Mouse (Mus musculus) embryonic facial prominence, embryonic 11.5 days (tissue): ENCODE measurements around the gene Efhd2. TPM values are rescaled to one million over a fixed set of nuclear protein-coding genes. Genes with fewer than 3 reads are reported as not detected.

Source experiments
- ATAC-seq: fragments of 200-750 bp; cut with Nextera tagmentation; replicated peaks from 2 replicates; pipeline ENCODE4 v1.8.0; 2017; ENCODE audit warnings: low read depth; ENCODE audit not compliant: insufficient number of reproducible peaks, low FRiP score, low TSS enrichment
- DNase-seq: peaks from one replicate; pipeline ENCODE4 v3.0.0-alpha.2; 2015; ENCODE audit warnings: low spot score
- H3K27ac ChIP-seq: fragments of 300-500 bp; sonication (generic); replicated peaks from 2 replicates; pipeline ENCODE4 v1.5.1; 2014; ENCODE audit warnings: mild to moderate bottlenecking, low read depth, low read length, control low read depth
- H3K27me3 ChIP-seq: fragments of 300-500 bp; sonication (generic); 2 replicates; pipeline ENCODE4 v1.6.1; 2014; ENCODE audit warnings: mild to moderate bottlenecking, low read length, moderate library complexity, mixed read lengths; ENCODE audit not compliant: control insufficient read depth, insufficient read depth
- H3K36me3 ChIP-seq: fragments of 300-500 bp; sonication (generic); replicated peaks from 2 replicates; pipeline ENCODE4 v1.6.1; 2014; ENCODE audit warnings: low read depth, mild to moderate bottlenecking, low read length, moderate library complexity, mixed read lengths; ENCODE audit not compliant: control insufficient read depth, insufficient read depth
- H3K4me1 ChIP-seq: fragments of 300-500 bp; sonication (generic); 2 replicates; pipeline ENCODE4 v1.6.1; 2014; ENCODE audit warnings: low read length, mixed read lengths; ENCODE audit not compliant: control insufficient read depth, insufficient read depth
- H3K4me2 ChIP-seq: fragments of 300-500 bp; sonication (generic); 2 replicates; pipeline ENCODE4 v1.6.1; 2014; ENCODE audit warnings: low read depth, mild to moderate bottlenecking, control low read depth, low read length, moderate library complexity
- H3K4me3 ChIP-seq: fragments of 300-500 bp; sonication (generic); 2 replicates; pipeline ENCODE4 v1.5.1; 2014; ENCODE audit warnings: low read depth, low read length, control low read depth
- H3K9ac ChIP-seq: fragments of 300-500 bp; sonication (generic); replicated peaks from 2 replicates; pipeline ENCODE4 v1.6.1; 2014; ENCODE audit warnings: mild to moderate bottlenecking, control low read depth, low read length
- H3K9me3 ChIP-seq: fragments of 300-500 bp; sonication (generic); replicated peaks from 2 replicates; pipeline ENCODE4 v1.6.1; 2016; ENCODE audit warnings: mild to moderate bottlenecking, low read length, inconsistent platforms, mixed read lengths; ENCODE audit not compliant: control insufficient read depth
- WGBS: fragments of 180-500 bp; shearing (Covaris S2); extraction: QIAGEN DNeasy Blood & Tissue Kit; methylation state at CpG from one replicate; pipeline ENCODE4 v1.1.7; 2014; 5-methylcytosine and 5-hydroxymethylcytosine counted together
- polyA plus RNA-seq: library from polyadenylated mRNA; unstranded; fragments of >200 nt; fragmentation: Nextera tagmentation; extraction: Ambion mirVana; gene quantifications from 2 replicates; pipeline ENCODE4 v1.2.1, GENCODE M21; 2014

Efhd2 gene
- polyA plus RNA-seq, 1 experiment from 2014 or later, result 18.2 TPM

DNA sequence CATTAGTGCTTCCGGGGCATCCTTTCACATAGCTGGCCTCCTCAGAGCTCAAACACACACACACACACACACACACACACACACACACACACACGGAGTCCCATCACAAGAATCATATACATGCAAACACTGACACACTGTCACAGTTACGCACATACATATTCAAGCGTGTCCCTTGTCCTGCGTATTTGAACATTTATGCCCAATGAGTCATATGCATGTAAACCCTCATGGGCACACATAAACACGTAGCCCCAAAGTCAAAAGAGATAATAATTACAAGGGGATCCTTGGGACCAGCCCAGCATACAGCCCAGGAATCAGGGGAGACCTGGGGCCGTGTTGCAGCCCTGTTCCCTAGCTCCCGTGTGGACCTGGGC, 27.7 kb upstream of the Efhd2 start:
- Histone ChIP-seq H3K36me3 (no peaks in the 10 kb centered on the region), H3K27me3 (no peaks in the 10 kb centered on the region), H3K4me3 (no peak overlapping the region), H3K27ac (no peak overlapping the region), H3K4me2 (no peak overlapping the region), H3K9me3 (no peaks in the 10 kb centered on the region), H3K4me1 (peaks cover 2% of the 10 kb centered on the region; the same call in 1 of the 2 replicates), H3K9ac (no peak overlapping the region)
- 86% methylated on average over 8 of the region's 8 CpGs for WGBS
- ATAC-seq (no peak), DNase-seq (no peak)

DNA sequence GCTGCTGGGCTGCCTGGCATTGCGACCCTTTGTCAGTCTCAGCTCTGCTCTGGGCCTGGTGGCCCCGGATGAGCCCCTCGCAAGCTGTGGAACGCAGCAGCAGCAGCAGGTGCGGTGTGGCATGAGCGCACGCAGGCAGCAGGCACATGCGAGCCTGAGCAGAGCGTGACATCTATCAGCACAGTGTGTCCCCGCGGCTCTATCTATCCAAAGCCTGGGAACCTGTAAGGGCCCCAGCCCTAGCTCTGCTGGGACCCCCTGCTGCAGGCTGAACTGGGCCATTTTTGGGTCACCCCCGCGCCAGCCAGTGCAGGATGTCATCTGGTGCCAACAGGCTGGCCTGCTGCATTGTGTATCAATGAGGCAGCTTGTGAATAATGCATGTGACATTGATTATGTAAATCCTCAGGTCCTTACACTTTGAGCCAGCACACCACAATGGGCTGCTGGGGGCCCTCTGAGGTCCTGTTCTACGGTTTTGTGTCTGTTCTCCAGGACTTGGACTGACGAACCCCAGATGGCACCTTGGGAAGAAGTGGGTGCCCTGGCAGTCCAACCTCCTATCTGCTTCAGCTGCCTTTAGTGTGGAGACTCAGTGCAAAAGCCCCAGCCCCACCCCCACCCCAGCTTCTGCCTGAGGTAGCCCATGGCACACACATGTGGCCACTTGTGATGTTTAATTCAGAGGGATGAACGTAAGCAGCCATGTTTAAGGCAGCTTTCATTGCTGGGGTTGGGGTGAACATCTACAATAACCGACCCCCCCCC, 27.2 kb upstream of the Efhd2 start:
- ATAC-seq (peak; percentile 36; the same call in 1 of the 2 replicates), DNase-seq (no peak)
- 54% methylated on average over 17 of the region's 17 CpGs for WGBS
- Histone ChIP-seq H3K27me3 (no peaks in the 10 kb centered on the region), H3K4me2 (no peak overlapping the region), H3K4me3 (no peak overlapping the region), H3K4me1 (peaks cover 2% of the 10 kb centered on the region; the same call in 1 of the 2 replicates), H3K9me3 (no peaks in the 10 kb centered on the region), H3K27ac (no peak overlapping the region), H3K9ac (no peak overlapping the region), H3K36me3 (no peaks in the 10 kb centered on the region)

GRCm38 (mm10) chr4:141900421-141900820, 25.7 kb upstream of the Efhd2 start:
- Histone ChIP-seq H3K4me3 (no peak overlapping the region), H3K9ac (no peak overlapping the region), H3K9me3 (no peaks in the 10 kb centered on the region), H3K4me2 (no peak overlapping the region), H3K4me1 (peaks cover 2% of the 10 kb centered on the region; the same call in 1 of the 2 replicates), H3K27me3 (no peaks in the 10 kb centered on the region), H3K27ac (no peak overlapping the region), H3K36me3 (no peaks in the 10 kb centered on the region)
- ATAC-seq (no peak), DNase-seq (no peak)
- WGBS, result 60% methylated on average over 11 of the region's 11 CpGs

DNA sequence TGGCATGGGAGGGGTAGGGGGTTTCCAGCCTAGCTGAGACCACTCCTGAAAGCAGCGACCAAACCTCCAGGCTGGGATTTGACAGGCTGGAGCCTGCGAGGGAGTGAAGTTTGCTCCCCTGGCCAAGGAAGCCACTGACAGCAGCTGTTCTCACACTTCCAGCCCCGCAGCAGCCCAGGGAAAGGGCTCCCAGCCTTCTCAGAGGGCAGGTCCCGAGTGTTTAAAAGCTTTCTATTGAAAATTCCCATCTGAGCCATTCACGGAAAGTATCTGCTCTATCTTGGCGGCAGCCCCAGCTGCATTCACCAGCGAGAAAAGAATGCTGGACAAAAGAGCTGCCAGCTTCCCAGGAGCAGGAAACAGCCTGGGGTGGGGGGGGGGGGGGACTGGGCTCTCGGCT, 25.2 kb upstream of the Efhd2 start:
- 6% methylated on average over 8 of the region's 8 CpGs for WGBS
- peak overlapping the region; percentile 17; the same call in 1 of the 2 replicates for H3K27ac ChIP-seq
- no peaks in the 10 kb centered on the region for H3K36me3 ChIP-seq
- no peak overlapping the region for H3K4me3 ChIP-seq
- no peaks in the 10 kb centered on the region for H3K27me3 ChIP-seq
- no peaks in the 10 kb centered on the region for H3K9me3 ChIP-seq
- no peak overlapping the region for H3K4me2 ChIP-seq
- ATAC-seq (no peak), DNase-seq (peak; percentile 42)
- no peak overlapping the region for H3K9ac ChIP-seq
- peaks cover 2% of the 10 kb centered on the region; the same call in 1 of the 2 replicates for H3K4me1 ChIP-seq

- no peak for DNase-seq
- no peak overlapping the region for H3K4me3 ChIP-seq
- H3K4me1 ChIP-seq, result peaks cover 2% of the 10 kb centered on the region; the same call in 1 of the 2 replicates
- 83% methylated on average over 8 of the region's 8 CpGs for WGBS
- H3K9me3 ChIP-seq, result no peaks in the 10 kb centered on the region
- no peak overlapping the region for H3K27ac ChIP-seq
- H3K27me3 ChIP-seq, result no peaks in the 10 kb centered on the region
- H3K4me2 ChIP-seq, result no peak overlapping the region
- no peaks in the 10 kb centered on the region for H3K36me3 ChIP-seq
- no peak overlapping the region for H3K9ac ChIP-seq
- ATAC-seq, result no peak
These were observed 24.2 kb upstream of the Efhd2 start for GRCm38 (mm10) chr4:141898905-141899304.

DNA sequence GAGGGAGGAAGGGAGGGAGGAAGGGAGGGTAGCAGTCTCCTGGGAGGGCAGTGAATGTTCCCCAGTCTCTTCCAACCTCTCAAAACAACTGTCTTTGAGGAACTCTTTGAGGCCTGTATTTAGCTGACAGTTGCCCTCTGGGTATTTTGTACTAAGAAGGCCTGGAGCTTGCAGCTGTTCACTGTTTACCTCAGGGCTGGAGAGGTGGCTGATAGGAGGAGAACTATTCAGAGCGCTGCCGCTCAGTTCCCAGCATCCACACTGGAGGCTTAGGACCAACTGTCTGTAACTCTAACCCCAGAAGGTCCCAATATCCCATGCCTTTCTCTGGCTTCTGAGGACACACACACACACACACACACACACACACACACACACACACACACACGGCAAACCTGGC, 23.1 kb upstream of the Efhd2 start:
- H3K4me1 ChIP-seq, result peaks cover 2% of the 10 kb centered on the region; the same call in 1 of the 2 replicates
- no peak overlapping the region for H3K4me2 ChIP-seq

GRCm38 (mm10) chr4:141897225-141897624, 22.5 kb upstream of the Efhd2 start:
- 81% methylated on average over 6 of the region's 6 CpGs for WGBS
- H3K4me3 ChIP-seq, result no peak overlapping the region
- H3K4me2 ChIP-seq, result no peak overlapping the region
- H3K9ac ChIP-seq, result no peak overlapping the region
- H3K27ac ChIP-seq, result no peak overlapping the region
- peaks cover 2% of the 10 kb centered on the region; the same call in 1 of the 2 replicates for H3K4me1 ChIP-seq
- DNase-seq, result no peak
- no peaks in the 10 kb centered on the region for H3K9me3 ChIP-seq
- no peaks in the 10 kb centered on the region for H3K36me3 ChIP-seq
- ATAC-seq, result no peak
- H3K27me3 ChIP-seq, result no peaks in the 10 kb centered on the region

More for the DNA sequence above, 23.1 kb upstream of the Efhd2 start:
- DNase-seq, result no peak
- WGBS, result 50% methylated on average over 3 of the region's 3 CpGs
- Histone ChIP-seq H3K4me3 (no peak overlapping the region), H3K27me3 (no peaks in the 10 kb centered on the region), H3K9ac (no peak overlapping the region), H3K36me3 (no peaks in the 10 kb centered on the region), H3K9me3 (no peaks in the 10 kb centered on the region), H3K27ac (no peak overlapping the region)
- no peak for ATAC-seq

DNA sequence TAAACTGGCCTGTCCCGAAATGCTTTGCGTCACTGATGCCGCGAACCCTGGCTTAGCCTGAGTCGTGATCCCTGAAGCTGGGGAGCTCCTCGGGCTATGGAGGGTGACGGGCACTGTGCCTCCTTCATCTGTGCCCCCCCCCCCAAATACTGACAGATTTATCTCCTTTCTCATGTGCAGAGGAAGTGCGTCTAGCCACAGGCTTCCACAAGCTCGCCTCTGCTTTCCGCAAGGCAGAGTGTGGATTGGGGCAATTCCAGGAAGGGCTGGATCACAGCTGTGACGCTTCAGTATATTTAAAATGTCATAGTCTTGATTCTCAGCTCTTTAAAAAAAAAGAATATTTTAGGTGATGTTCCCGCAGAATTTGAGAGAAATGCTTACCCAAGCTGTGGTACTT, 21.1 kb upstream of the Efhd2 start:
- no peak overlapping the region for H3K27ac ChIP-seq
- no peaks in the 10 kb centered on the region for H3K36me3 ChIP-seq
- H3K4me3 ChIP-seq, result no peak overlapping the region
- no peaks in the 10 kb centered on the region for H3K9me3 ChIP-seq
- WGBS, result 86% methylated on average over 12 of the region's 12 CpGs
- 0 out of 2 replicates have a peak, but pooled peaks cover 2% of the 10 kb centered on the region for H3K4me1 ChIP-seq
- ATAC-seq, result no peak
- no peak overlapping the region for H3K4me2 ChIP-seq
- H3K27me3 ChIP-seq, result no peaks in the 10 kb centered on the region
- no peak for DNase-seq
- no peak overlapping the region for H3K9ac ChIP-seq
